Mouse (Mus musculus): ENCODE measurements around the gene Gm10192. TPM values are rescaled to one million over a fixed set of nuclear protein-coding genes. Genes with fewer than 3 reads are reported as not detected.
"Not testable (repeated sequence)": the region's sequence is repeated elsewhere in the genome, so short reads cannot be mapped to it uniquely, and the experiment has no call there.

The Gm10192 gene
- not detected for polyA plus RNA-seq (2012; fragmentation: generic; extraction: Trizol)

GRCm38 (mm10) chr4:97183066-97183465 is at the start of gene Gm10192:
Gm10192 (minus strand) TSS chr4:97183166.
- H3K4me2 ChIP-seq (ENCODE audit: low read depth); H3K79me2 ChIP-seq (ENCODE audit: control insufficient read depth, insufficient read depth); H3K36me3 ChIP-seq (ENCODE audit: control insufficient read depth, insufficient read depth); H3K27me3 ChIP-seq (ENCODE audit: control insufficient read depth, insufficient read depth, insufficient read length); H3K4me3 ChIP-seq; H3ac ChIP-seq (ENCODE audit: control insufficient read depth, insufficient read length): not testable (repeated sequence)

GRCm38 (mm10) chr4:97230411-97231104 is 47.6 kb upstream of the Gm10192 start:
- Histone ChIP-seq H3K4me2 (ENCODE audit: low read depth) (no peak overlapping the region), H3K79me2 (ENCODE audit: control insufficient read depth, insufficient read depth) (no peaks in the 10 kb centered on the region), H3K27me3 (ENCODE audit: control insufficient read depth, insufficient read depth, insufficient read length) (no peaks in the 10 kb centered on the region), H3K36me3 (ENCODE audit: control insufficient read depth, insufficient read depth) (no peaks in the 10 kb centered on the region), H3K4me3 (no peak overlapping the region), H3ac (ENCODE audit: control insufficient read depth, insufficient read length) (no peak overlapping the region)
- TF ChIP-seq E2F4 (IDR thresholded peaks at IDR 0.05; ENCODE audit: insufficient read depth) = no peak
- no peak for TF ChIP-seq MYOD1 (IDR thresholded peaks at IDR 0.05; ENCODE audit: control insufficient read depth in 1 of 3, insufficient read length in 2 of 3, low read depth in 2 of 3)
- TF ChIP-seq USF1 (IDR thresholded peaks at IDR 0.05; ENCODE audit: low read depth) = no peak
- TF ChIP-seq POLR2AphosphoS2 (IDR thresholded peaks at IDR 0.05; ENCODE audit: insufficient read length, low read depth) = no peak

- H3K79me2 ChIP-seq (ENCODE audit: control insufficient read depth, insufficient read depth) = no peaks in the 10 kb centered on the region
Observed at GRCm38 (mm10) chr4:97219701-97220100, 36.7 kb upstream of the Gm10192 start.

GRCm38 (mm10) chr4:97217906-97218305 is 34.9 kb upstream of the Gm10192 start:
- Histone ChIP-seq H3K27me3 (ENCODE audit: control insufficient read depth, insufficient read depth, insufficient read length) (no peaks in the 10 kb centered on the region), H3K79me2 (ENCODE audit: control insufficient read depth, insufficient read depth) (no peaks in the 10 kb centered on the region), H3K4me2 (ENCODE audit: low read depth) (no peak overlapping the region), H3K36me3 (ENCODE audit: control insufficient read depth, insufficient read depth) (no peaks in the 10 kb centered on the region), H3K4me3 (no peak overlapping the region), H3ac (ENCODE audit: control insufficient read depth, insufficient read length) (no peak overlapping the region)
- TF ChIP-seq MAX (IDR thresholded peaks at IDR 0.05; ENCODE audit: low read depth) (no peak), E2F4 (IDR thresholded peaks at IDR 0.05; ENCODE audit: insufficient read depth) (no peak), TCF12 (IDR thresholded peaks at IDR 0.05; ENCODE audit: insufficient read depth, poor library complexity, severe bottlenecking) (no peak), SRF (IDR thresholded peaks at IDR 0.05; ENCODE audit: control insufficient read depth, insufficient read length, low read depth) (no peak), CEBPB (IDR thresholded peaks at IDR 0.05; ENCODE audit: insufficient read depth, poor library complexity, severe bottlenecking) (no peak), MYOD1 (IDR thresholded peaks at IDR 0.05; ENCODE audit: control insufficient read depth in 1 of 3, insufficient read length in 2 of 3, low read depth in 2 of 3) (no peak), REST (IDR thresholded peaks at IDR 0.05; ENCODE audit: insufficient read depth, insufficient read length) (no peak), POLR2AphosphoS2 (IDR thresholded peaks at IDR 0.05; ENCODE audit: insufficient read length, low read depth) (no peak), MYOG (IDR thresholded peaks at IDR 0.05; ENCODE audit: control insufficient read depth in 1 of 3, insufficient read depth in 1 of 3, insufficient read length in 2 of 3, low read depth in 2 of 3) (no peak), POLR2A (IDR thresholded peaks at IDR 0.05; ENCODE audit: insufficient read length, low read depth) (no peak), TCF3 (IDR thresholded peaks at IDR 0.05; ENCODE audit: insufficient read length, low read depth) (no peak), USF1 (IDR thresholded peaks at IDR 0.05; ENCODE audit: low read depth) (no peak)

More at GRCm38 (mm10) chr4:97219701-97220100, 36.7 kb upstream of the Gm10192 start:
- no peak overlapping the region for H3ac ChIP-seq (ENCODE audit: control insufficient read depth, insufficient read length)
- no peak overlapping the region for H3K4me2 ChIP-seq (ENCODE audit: low read depth)
- H3K36me3 ChIP-seq (ENCODE audit: control insufficient read depth, insufficient read depth) = no peaks in the 10 kb centered on the region
- no peak for TF ChIP-seq REST (IDR thresholded peaks at IDR 0.05; ENCODE audit: insufficient read depth, insufficient read length)
- no peak for TF ChIP-seq CEBPB (IDR thresholded peaks at IDR 0.05; ENCODE audit: insufficient read depth, poor library complexity, severe bottlenecking)
- no peak for TF ChIP-seq POLR2A (IDR thresholded peaks at IDR 0.05; ENCODE audit: insufficient read length, low read depth)
- TF ChIP-seq MYOD1 (IDR thresholded peaks at IDR 0.05; ENCODE audit: control insufficient read depth in 1 of 3, insufficient read length in 2 of 3, low read depth in 2 of 3) = no peak
- no peak for TF ChIP-seq MAX (IDR thresholded peaks at IDR 0.05; ENCODE audit: low read depth)
- no peak for TF ChIP-seq TCF12 (IDR thresholded peaks at IDR 0.05; ENCODE audit: insufficient read depth, poor library complexity, severe bottlenecking)
- TF ChIP-seq MYOG (IDR thresholded peaks at IDR 0.05; ENCODE audit: control insufficient read depth in 1 of 3, insufficient read depth in 1 of 3, insufficient read length in 2 of 3, low read depth in 2 of 3) = no peak
- TF ChIP-seq SRF (IDR thresholded peaks at IDR 0.05; ENCODE audit: control insufficient read depth, insufficient read length, low read depth) = no peak
- TF ChIP-seq E2F4 (IDR thresholded peaks at IDR 0.05; ENCODE audit: insufficient read depth) = no peak
- TF ChIP-seq USF1 (IDR thresholded peaks at IDR 0.05; ENCODE audit: low read depth) = no peak
- TF ChIP-seq TCF3 (IDR thresholded peaks at IDR 0.05; ENCODE audit: insufficient read length, low read depth) = no peak
- TF ChIP-seq POLR2AphosphoS2 (IDR thresholded peaks at IDR 0.05; ENCODE audit: insufficient read length, low read depth) = no peak
- H3K4me3 ChIP-seq = no peak overlapping the region
- no peaks in the 10 kb centered on the region for H3K27me3 ChIP-seq (ENCODE audit: control insufficient read depth, insufficient read depth, insufficient read length)

GRCm38 (mm10) chr4:97212514-97212913 is 29.5 kb upstream of the Gm10192 start:
- no peaks in the 10 kb centered on the region for H3K79me2 ChIP-seq (ENCODE audit: control insufficient read depth, insufficient read depth)
- H3K36me3 ChIP-seq (ENCODE audit: control insufficient read depth, insufficient read depth) = no peaks in the 10 kb centered on the region
- TF ChIP-seq E2F4 (IDR thresholded peaks at IDR 0.05; ENCODE audit: insufficient read depth) (no peak), MAX (IDR thresholded peaks at IDR 0.05; ENCODE audit: low read depth) (no peak), SRF (IDR thresholded peaks at IDR 0.05; ENCODE audit: control insufficient read depth, insufficient read length, low read depth) (no peak), MYOG (IDR thresholded peaks at IDR 0.05; ENCODE audit: control insufficient read depth in 1 of 3, insufficient read depth in 1 of 3, insufficient read length in 2 of 3, low read depth in 2 of 3) (no peak), POLR2A (IDR thresholded peaks at IDR 0.05; ENCODE audit: insufficient read length, low read depth) (no peak), TCF3 (IDR thresholded peaks at IDR 0.05; ENCODE audit: insufficient read length, low read depth) (no peak), REST (IDR thresholded peaks at IDR 0.05; ENCODE audit: insufficient read depth, insufficient read length) (no peak), USF1 (IDR thresholded peaks at IDR 0.05; ENCODE audit: low read depth) (no peak), CEBPB (IDR thresholded peaks at IDR 0.05; ENCODE audit: insufficient read depth, poor library complexity, severe bottlenecking) (no peak), POLR2AphosphoS2 (IDR thresholded peaks at IDR 0.05; ENCODE audit: insufficient read length, low read depth) (no peak), TCF12 (IDR thresholded peaks at IDR 0.05; ENCODE audit: insufficient read depth, poor library complexity, severe bottlenecking) (no peak), MYOD1 (IDR thresholded peaks at IDR 0.05; ENCODE audit: control insufficient read depth in 1 of 3, insufficient read length in 2 of 3, low read depth in 2 of 3) (no peak)
- no peak overlapping the region for H3K4me2 ChIP-seq (ENCODE audit: low read depth)
- no peak overlapping the region for H3K4me3 ChIP-seq
- H3ac ChIP-seq (ENCODE audit: control insufficient read depth, insufficient read length) = no peak overlapping the region
- H3K27me3 ChIP-seq (ENCODE audit: control insufficient read depth, insufficient read depth, insufficient read length) = no peaks in the 10 kb centered on the region

- not testable (repeated sequence) for H3K4me2 ChIP-seq (ENCODE audit: low read depth); H3K79me2 ChIP-seq (ENCODE audit: control insufficient read depth, insufficient read depth); H3K27me3 ChIP-seq (ENCODE audit: control insufficient read depth, insufficient read depth, insufficient read length); H3K4me3 ChIP-seq; H3K36me3 ChIP-seq (ENCODE audit: control insufficient read depth, insufficient read depth); H3ac ChIP-seq (ENCODE audit: control insufficient read depth, insufficient read length)
Observed at GRCm38 (mm10) chr4:97202986-97203385, 20.0 kb upstream of the Gm10192 start.

Data from myocyte (in vitro differentiated cells).